Mouse (Mus musculus) G1E (cell line): ENCODE data around the gene Hapln2.

Source experiments
- CTCF ChIP-seq: IDR thresholded peaks from 2 replicates; pipeline ENCODE4 v1.5.1; 2012; ENCODE audit warnings: low read depth, low read length, inconsistent platforms, mixed read lengths
- GATA1 ChIP-seq: IDR thresholded peaks from 2 replicates; pipeline ENCODE4 v1.6.1; 2012; ENCODE audit warnings: borderline replicate concordance, low read length, inconsistent platforms, mixed read lengths
- GATA2 ChIP-seq: IDR thresholded peaks from 2 replicates; pipeline ENCODE4 v1.6.1; 2012; ENCODE audit warnings: low read depth, low read length, inconsistent platforms, borderline replicate concordance
- POLR2AphosphoS5 ChIP-seq: IDR thresholded peaks from 2 replicates; pipeline ENCODE4 v1.6.1; 2012; ENCODE audit warnings: low read depth, low read length, inconsistent platforms; ENCODE audit not compliant: insufficient replicate concordance
- TAL1 ChIP-seq: conservative IDR thresholded peaks from 2 replicates; pipeline ENCODE4 v1.6.1; 2012; ENCODE audit warnings: low read depth, low read length, inconsistent platforms, mixed read lengths

GRCm38 (mm10) chr3:87987633-87988032, 39.8 kb downstream of the Hapln2 start:
- TF ChIP-seq GATA1 (no peak), CTCF (no peak), GATA2 (no peak), TAL1 (no peak), POLR2AphosphoS5 (no peak)
